Mouse (Mus musculus) G1E (cell line): ENCODE results near the gene Fus.

Source experiments
- CTCF ChIP-seq: IDR thresholded peaks from 2 replicates; pipeline ENCODE4 v1.5.1; 2012; ENCODE audit warnings: low read depth, low read length, inconsistent platforms, mixed read lengths
- GATA1 ChIP-seq: IDR thresholded peaks from 2 replicates; pipeline ENCODE4 v1.6.1; 2012; ENCODE audit warnings: borderline replicate concordance, low read length, inconsistent platforms, mixed read lengths
- GATA2 ChIP-seq: IDR thresholded peaks from 2 replicates; pipeline ENCODE4 v1.6.1; 2012; ENCODE audit warnings: low read depth, low read length, inconsistent platforms, borderline replicate concordance
- TAL1 ChIP-seq: conservative IDR thresholded peaks from 2 replicates; pipeline ENCODE4 v1.6.1; 2012; ENCODE audit warnings: low read depth, low read length, inconsistent platforms, mixed read lengths

- TF ChIP-seq CTCF = no peak
- no peak for TF ChIP-seq GATA2
- no peak for TF ChIP-seq GATA1
- TF ChIP-seq TAL1 = no peak
Observed at GRCm38 (mm10) chr7:128031403-128031976, 64.2 kb downstream of the Fus start.
